Mouse (Mus musculus) macrophage (primary cell): ENCODE data around the gene Gm14085. TPM values are rescaled to one million over a fixed set of nuclear protein-coding genes. Genes with fewer than 3 reads are reported as not detected.
"Not testable (repeated sequence)": the region's sequence is repeated elsewhere in the genome, so short reads cannot be mapped to it uniquely, and the experiment has no call there.

Experiments used
- H3K27ac ChIP-seq: fragments of 350-480 bp; formaldehyde crosslinking; 2 replicates; pipeline ENCODE4 v1.9.0; 2021
- H3K36me3 ChIP-seq: fragments of 350-480 bp; formaldehyde crosslinking; 2 replicates; pipeline ENCODE4 v1.9.0; 2021; ENCODE audit errors: inconsistent target
- H3K4me3 ChIP-seq: fragments of 350-480 bp; formaldehyde crosslinking; 2 replicates; pipeline ENCODE4 v1.9.0; 2021; ENCODE audit errors: inconsistent target
- H3K79me2 ChIP-seq: fragments of 350-480 bp; formaldehyde crosslinking; 2 replicates; pipeline ENCODE4 v1.9.0; 2021; ENCODE audit errors: inconsistent target
- WGBS: methylation state at CpG from one replicate; pipeline ENCODE4 v1.1.7; 2026; ENCODE audit warnings: inconsistent platforms; ENCODE audit not compliant: missing documents; 5-methylcytosine and 5-hydroxymethylcytosine counted together
- polyA plus RNA-seq: library from polyadenylated mRNA; stranded (reverse); fragments of 250-400 nt; gene quantifications from 3 replicates; pipeline ENCODE4 v1.2.4, GENCODE M21; 2018; ENCODE audit warnings: inconsistent platforms

Gm14085 gene
- polyA plus RNA-seq, 1 experiment from 2014 or later: 0.04 TPM

DNA sequence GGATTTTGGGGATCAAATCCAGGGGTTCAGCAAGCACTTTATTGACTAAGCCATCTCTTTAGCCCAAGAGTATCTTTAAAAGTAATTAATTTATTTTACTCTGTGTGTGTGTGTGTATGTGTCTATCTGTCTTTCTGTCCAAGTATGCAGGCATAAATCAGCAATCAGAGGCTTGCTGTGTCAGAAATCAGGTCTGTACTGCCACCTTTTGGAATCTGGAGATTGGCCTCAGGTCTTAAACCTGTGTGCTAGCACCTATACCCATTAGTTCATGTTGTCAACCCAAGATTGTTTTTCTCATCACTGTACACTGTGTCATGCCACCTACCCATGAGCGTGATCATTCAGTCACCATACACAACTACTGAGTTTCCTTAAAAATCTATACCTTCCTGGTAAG is 45.0 kb downstream of the Gm14085 start:
- not testable (repeated sequence) for H3K36me3 ChIP-seq, H3K4me3 ChIP-seq, H3K79me2 ChIP-seq, H3K27ac ChIP-seq
- WGBS: 92% methylated on average over 1 of the region's 1 CpGs

DNA sequence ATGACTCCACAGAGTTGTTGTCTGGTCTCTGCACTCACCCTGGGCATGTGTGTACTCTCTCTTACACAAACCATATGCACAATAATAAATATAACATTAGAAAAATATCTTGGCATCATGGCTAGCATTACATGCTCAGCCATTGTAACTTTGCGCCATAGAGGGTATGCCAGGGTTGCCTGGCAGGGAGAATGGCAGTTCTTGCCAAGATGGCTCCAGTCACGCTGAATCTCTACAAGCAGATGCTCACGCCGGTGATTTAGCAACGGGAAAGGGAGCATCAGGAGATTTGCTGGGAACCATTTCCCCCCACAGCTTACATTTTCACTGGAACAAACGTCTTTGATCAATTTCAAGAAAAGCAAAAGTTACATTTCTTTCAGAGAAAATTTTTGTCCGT is 46.5 kb downstream of the Gm14085 start:
- no peaks in the 10 kb centered on the region for H3K79me2 ChIP-seq
- no peak overlapping the region for H3K4me3 ChIP-seq
- 97% methylated on average over 7 of the region's 7 CpGs for WGBS
- no peak overlapping the region for H3K27ac ChIP-seq
- no peaks in the 10 kb centered on the region for H3K36me3 ChIP-seq

DNA sequence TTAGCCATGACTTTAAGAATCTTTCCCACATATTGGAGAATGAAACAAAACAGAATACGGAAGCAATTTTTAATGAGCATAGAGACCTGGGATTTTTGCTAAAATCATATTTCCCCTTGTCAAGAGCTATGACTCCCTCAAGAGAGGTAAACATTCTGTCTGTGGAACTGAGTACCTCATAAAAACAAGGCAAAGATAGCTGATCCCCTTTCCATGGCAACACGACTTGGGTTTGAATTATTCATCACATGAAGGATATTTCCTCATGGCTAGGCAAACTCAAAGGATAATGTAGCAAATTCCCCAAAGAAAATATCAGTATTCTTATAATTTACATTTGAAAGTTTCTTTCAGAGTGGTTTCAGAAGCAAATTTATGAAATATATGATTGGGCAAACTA is 47.0 kb downstream of the Gm14085 start:
- Histone ChIP-seq H3K27ac (no peak overlapping the region), H3K4me3 (no peak overlapping the region), H3K36me3 (no peaks in the 10 kb centered on the region), H3K79me2 (no peaks in the 10 kb centered on the region)
- 97% methylated on average over 2 of the region's 2 CpGs for WGBS

DNA sequence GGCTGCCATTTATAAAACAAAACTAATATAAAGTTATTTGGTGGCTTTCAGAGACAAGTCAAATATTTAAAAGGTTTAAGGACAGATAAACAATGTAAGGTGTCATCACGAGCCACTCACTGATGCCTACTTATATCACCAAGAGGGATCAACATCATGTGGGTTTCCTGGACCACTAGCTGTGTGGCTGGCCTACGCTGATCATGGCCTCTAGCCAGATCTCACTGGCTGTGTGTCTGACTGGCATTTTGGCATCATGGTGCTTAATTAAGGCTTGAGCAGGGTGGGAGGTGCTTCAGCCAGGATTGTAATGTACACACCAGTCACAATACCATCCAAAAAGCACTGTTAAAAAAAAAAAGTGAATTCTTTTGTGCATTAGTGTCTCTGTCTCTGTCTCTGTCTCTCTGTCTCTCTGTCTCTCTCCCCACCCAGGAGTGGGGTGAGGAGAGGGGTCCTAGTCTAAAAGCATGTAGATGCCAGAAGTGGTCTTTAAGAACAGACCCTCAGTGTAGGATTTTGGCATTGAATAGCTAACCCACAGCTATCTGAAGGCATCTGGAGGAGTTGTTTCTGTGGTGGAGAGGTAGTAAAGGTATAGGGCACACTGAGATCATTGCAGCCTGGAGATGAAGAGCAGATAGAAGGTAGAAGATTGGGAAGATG is 47.5 kb downstream of the Gm14085 start:
- Histone ChIP-seq H3K27ac (no peak overlapping the region), H3K4me3 (no peak overlapping the region), H3K36me3 (no peaks in the 10 kb centered on the region), H3K79me2 (no peaks in the 10 kb centered on the region)
- 53% methylated on average over 2 of the region's 2 CpGs for WGBS

DNA sequence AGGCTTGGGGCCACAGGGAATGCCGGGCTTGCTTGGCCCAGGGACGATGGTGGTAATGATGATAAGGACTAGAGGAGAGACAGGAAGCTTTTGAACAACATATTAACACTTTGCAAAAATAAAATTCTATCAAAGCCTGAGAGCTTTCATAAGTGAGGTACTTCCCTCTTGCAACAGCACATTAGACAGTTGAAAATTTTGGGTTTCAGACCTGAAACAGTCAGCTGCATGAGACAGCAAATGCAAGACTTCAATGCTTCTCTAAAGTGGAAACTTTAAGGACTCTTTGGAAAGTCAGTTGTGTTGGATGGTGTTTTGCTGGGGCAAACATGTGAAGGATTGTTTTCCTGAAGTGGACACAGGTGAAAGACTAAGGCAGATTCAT is 48.1 kb downstream of the Gm14085 start:
- Histone ChIP-seq H3K79me2 (no peaks in the 10 kb centered on the region), H3K4me3 (no peak overlapping the region)
- 33% methylated on average over 2 of the region's 2 CpGs for whole genome bisulfite sequencing

DNA sequence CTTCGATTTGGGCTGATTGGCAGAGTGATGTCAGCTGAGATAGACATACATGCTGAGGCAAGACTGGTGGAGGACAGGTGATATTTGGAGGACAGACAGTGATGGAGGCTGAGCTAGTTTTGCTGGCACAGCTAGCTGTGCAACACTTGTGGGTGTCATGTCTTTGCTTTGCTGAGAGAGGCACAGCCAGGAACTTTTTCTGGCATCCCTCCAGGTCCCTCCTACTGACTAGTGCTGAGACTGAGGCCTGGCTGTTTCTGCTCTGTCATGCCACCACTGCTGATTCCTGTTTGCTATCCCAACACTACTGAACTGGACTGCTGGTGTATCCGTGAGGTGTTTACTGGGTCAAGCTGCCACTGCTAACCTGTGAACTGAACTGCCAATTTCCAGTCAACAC is 48.6 kb downstream of the Gm14085 start:
- Histone ChIP-seq H3K27ac (no peak overlapping the region), H3K4me3 (no peak overlapping the region), H3K79me2 (no peaks in the 10 kb centered on the region), H3K36me3 (no peaks in the 10 kb centered on the region)
- 76% methylated on average over 2 of the region's 2 CpGs for WGBS

More for the DNA sequence above, 48.1 kb downstream of the Gm14085 start:
- Histone ChIP-seq H3K36me3 (no peaks in the 10 kb centered on the region), H3K27ac (no peak overlapping the region)

DNA sequence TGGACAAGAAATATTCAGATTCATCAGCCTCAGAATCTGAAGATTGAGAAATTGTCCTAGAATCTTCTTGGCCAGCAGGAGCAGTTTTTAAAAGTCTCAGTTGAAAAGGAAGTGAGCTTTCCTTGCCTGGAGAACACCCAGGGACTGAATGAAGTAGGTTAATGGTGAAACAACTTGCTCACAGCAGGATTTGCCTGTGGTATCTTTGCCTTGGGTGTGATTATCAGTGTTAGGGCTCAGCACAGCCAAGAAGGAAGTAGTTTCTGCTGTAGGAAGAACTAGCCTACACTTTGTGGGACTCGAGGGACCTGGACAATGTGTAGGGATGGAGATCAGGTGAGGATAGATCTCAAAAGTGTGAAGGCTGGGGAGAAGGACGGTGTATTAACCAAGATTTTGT is 49.9 kb downstream of the Gm14085 start:
- no peak overlapping the region for H3K27ac ChIP-seq
- H3K36me3 ChIP-seq: no peaks in the 10 kb centered on the region
- no peak overlapping the region for H3K4me3 ChIP-seq
- WGBS: 59% methylated on average over 2 of the region's 2 CpGs
- H3K79me2 ChIP-seq: no peaks in the 10 kb centered on the region

DNA sequence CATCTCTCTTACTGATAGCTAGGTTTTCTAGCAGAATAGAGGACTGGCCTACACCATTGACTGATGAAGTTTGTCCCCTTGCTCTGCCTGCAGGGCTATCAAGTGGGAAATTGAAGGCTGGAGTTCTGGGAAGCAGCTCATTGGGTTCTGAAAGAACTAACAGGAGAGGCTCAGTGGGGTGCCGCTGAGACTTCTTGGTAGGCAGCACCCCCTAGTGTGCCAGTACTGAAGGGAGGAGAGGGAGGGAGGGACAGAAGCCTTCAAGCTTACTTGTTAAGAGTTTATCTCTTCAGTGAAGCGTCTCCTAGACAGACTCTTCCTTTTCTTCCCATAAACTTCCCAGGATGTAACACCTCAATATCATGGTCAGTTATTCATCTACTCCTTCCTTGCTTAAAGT is 73.6 kb downstream of the Gm14085 start:
- 33% methylated on average over 2 of the region's 2 CpGs for WGBS
- H3K27ac ChIP-seq: no peak overlapping the region
- no peak overlapping the region for H3K4me3 ChIP-seq
- no peaks in the 10 kb centered on the region for H3K79me2 ChIP-seq
- no peaks in the 10 kb centered on the region for H3K36me3 ChIP-seq

DNA sequence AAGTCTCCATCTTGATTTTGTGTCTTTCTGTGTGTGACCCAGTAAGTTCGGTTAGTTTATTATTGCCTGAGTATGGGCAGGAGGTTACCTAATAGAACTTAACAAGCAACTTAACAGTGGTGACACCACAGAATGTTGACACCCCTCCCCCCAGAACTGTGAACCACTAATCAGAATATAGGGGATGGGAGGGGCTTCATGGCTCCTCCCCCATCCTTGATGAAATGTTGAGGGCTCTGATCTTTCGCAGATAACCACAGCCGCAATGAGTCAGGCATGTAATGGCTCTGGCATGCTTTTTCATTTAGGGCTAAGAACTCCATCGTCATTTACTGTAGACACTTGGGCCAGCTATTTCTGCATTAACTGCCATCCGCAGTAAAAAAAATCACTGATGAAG is 76.5 kb downstream of the Gm14085 start:
- Histone ChIP-seq H3K79me2 (no peaks in the 10 kb centered on the region), H3K27ac (no peak overlapping the region)

DNA sequence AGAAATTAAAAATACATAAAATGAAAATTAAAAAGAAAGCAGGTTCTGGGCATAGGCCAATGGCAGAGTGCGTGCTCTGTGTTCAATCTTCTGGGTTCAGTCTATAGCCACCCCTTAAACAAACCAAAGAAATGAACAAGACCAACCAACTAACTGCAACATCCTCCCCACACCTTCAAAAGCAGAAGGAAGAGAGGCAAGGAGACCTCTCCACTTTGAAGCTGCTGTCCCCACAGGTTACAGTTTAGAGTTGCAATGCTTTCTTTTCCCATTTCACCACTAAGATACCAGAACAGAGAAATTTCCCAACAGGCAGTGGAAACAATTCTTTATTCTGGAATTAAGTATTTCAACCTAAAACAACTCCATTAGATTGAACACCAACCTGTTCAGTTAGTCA is 77.5 kb downstream of the Gm14085 start:
- Histone ChIP-seq H3K79me2 (no peaks in the 10 kb centered on the region), H3K4me3 (no peak overlapping the region), H3K36me3 (no peaks in the 10 kb centered on the region), H3K27ac (no peak overlapping the region)
- WGBS: 78% methylated on average over 1 of the region's 1 CpGs

More for the DNA sequence above, 76.5 kb downstream of the Gm14085 start:
- WGBS: 44% methylated on average over 5 of the region's 5 CpGs
- Histone ChIP-seq H3K4me3 (no peak overlapping the region), H3K36me3 (no peaks in the 10 kb centered on the region)

DNA sequence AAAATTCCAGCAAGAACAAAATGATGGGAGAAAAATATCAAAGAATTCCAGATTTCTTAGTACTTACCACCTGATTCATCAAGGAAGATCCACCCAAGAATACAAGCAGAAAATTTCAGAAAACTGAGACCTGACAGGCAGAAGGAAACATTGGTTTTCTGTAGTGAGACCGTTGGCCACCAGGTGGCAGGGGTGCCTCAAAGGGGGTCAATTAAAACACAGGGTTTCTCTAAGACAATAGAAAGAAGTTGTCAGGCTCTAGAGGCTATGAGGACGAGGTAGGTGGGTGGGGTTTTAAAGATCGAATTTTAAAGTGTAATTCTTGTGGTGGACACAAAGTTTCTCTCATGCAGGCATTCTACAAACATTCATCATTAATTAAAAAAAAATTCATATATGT is 84.7 kb downstream of the Gm14085 start:
- no peaks in the 10 kb centered on the region for H3K36me3 ChIP-seq
- no peaks in the 10 kb centered on the region for H3K79me2 ChIP-seq
- no peak overlapping the region for H3K27ac ChIP-seq
- no peak overlapping the region for H3K4me3 ChIP-seq
- 7% methylated on average over 3 of the region's 3 CpGs for WGBS

DNA sequence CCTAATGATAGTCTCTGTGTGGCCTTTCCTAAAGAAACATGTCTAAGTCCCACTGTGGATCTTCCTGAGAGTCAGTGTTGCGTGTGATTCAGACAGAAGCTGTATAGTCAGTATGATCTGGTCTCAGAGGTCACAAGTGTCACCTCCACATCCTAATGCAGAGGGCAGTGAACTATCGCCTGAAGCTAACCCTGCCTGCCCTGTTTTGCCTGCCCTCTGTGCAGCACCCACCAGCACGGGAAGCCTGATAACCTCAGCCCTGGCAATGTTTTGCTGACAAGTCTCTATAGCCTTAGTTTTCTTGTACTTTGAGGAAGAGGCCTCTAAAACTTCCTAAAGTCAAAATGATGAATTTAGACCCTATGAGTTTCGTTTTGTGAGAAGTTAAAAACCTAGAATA is 85.7 kb downstream of the Gm14085 start:
- H3K36me3 ChIP-seq: no peaks in the 10 kb centered on the region
- no peaks in the 10 kb centered on the region for H3K79me2 ChIP-seq
- H3K27ac ChIP-seq: peak overlapping the region; percentile 57
- WGBS: 51% methylated on average over 4 of the region's 4 CpGs
- H3K4me3 ChIP-seq: no peak overlapping the region

DNA sequence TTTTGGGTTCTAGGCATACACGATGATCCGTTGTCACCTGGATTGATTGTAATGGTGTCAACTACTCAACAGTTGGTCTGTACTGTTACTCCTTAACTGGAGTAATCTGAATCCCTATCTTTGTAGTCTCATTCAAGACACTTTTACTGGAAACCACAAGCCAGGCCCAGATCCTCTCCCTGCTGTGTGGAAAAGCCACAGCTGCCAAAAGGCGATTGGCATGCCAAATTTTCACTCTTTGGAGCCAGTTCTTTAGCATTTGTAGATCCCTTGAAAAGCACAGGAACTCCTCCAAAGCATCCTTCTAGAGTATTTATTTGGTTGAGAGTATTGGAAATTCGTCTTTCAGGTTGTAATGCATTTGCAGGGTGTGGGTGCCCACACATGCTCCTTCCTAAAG is 86.6 kb downstream of the Gm14085 start:
- peak overlapping the region; percentile 57 for H3K27ac ChIP-seq
- H3K36me3 ChIP-seq: no peaks in the 10 kb centered on the region
- no peaks in the 10 kb centered on the region for H3K79me2 ChIP-seq
- H3K4me3 ChIP-seq: no peak overlapping the region
- 83% methylated on average over 4 of the region's 4 CpGs for WGBS

DNA sequence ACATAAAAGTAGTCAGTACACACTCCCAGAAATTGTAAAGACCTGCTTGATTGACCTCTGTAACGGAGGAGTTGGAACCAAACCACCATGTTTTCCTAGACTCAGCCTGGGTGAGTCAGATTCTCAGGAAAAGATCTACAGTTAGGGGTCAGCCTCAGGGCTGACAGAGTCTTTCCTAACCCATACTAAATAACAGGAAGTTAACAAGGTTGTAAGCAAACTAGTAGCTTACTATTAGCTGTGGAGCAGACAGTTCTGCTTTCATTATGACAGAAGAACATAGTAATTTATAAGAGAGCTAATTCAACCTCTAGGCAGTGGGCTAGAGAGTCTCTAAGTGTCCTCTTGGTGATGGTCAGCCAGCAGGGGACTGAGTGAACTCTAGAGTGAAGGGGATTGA is 87.7 kb downstream of the Gm14085 start:
- Histone ChIP-seq H3K4me3 (no peak overlapping the region), H3K36me3 (no peaks in the 10 kb centered on the region), H3K27ac (peak overlapping the region; percentile 38), H3K79me2 (no peaks in the 10 kb centered on the region)
- WGBS: 7% methylated on average over 1 of the region's 1 CpGs

DNA sequence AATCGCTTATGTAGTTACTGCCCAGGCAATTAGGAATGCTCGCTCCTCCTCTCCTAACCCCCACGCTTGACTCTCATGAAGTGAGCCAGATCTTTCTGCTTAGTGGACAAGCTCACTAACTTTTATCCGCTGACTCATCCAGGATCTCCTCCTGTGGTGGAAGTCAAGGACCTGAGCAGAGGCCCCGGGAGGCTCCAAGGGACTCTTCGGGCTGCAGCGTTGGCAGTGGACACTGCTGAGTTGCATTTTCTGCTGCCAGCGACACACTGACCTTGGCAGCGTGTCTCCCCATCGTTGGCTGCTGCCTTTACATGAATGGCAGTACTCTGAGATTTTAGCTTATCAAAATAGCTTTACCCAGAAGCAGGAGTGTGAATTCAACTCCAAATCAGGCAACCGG is 90.7 kb downstream of the Gm14085 start:
- Histone ChIP-seq H3K4me3 (no peak overlapping the region), H3K36me3 (no peaks in the 10 kb centered on the region), H3K79me2 (no peaks in the 10 kb centered on the region), H3K27ac (no peak overlapping the region)
- 90% methylated on average over 11 of the region's 11 CpGs for WGBS

DNA sequence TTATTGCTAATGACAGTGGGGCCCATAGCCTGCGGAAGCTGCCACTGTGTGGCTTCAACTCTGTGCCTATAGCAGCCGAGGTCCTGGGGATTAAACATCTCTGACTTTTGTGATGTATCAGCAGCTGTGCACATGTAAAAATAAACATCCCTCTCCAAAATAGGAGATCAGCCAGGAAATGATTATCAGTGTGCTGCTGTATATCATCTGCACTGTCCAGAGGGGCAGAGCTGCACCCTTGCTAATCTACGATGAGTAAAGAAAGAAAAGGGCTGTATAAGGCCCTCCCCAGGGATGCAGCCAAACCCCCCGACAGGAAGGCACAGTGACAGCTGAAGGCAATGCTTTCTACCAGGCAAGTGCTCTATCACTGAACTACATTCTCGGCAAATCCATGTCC is 91.6 kb downstream of the Gm14085 start:
- no peak overlapping the region for H3K27ac ChIP-seq
- no peak overlapping the region for H3K4me3 ChIP-seq
- H3K79me2 ChIP-seq: no peaks in the 10 kb centered on the region
- WGBS: 85% methylated on average over 5 of the region's 5 CpGs
- no peaks in the 10 kb centered on the region for H3K36me3 ChIP-seq
